Mouse (Mus musculus) cerebellum, adult 2 months (tissue): ENCODE measurements around the gene F5.

Experiments used
- CTCF ChIP-seq: fragments of 200-500 bp; IDR thresholded peaks from 2 replicates; pipeline ENCODE4 v1.5.1; 2011; ENCODE audit warnings: low read depth, mild to moderate bottlenecking, control low read depth, low read length, moderate library complexity, borderline replicate concordance; ENCODE audit not compliant: insufficient read depth
- POLR2A ChIP-seq: fragments of 200-500 bp; IDR thresholded peaks from 2 replicates; pipeline ENCODE4 v1.6.1; 2011; ENCODE audit warnings: low read length, control low read depth, borderline replicate concordance; ENCODE audit not compliant: insufficient read depth

DNA sequence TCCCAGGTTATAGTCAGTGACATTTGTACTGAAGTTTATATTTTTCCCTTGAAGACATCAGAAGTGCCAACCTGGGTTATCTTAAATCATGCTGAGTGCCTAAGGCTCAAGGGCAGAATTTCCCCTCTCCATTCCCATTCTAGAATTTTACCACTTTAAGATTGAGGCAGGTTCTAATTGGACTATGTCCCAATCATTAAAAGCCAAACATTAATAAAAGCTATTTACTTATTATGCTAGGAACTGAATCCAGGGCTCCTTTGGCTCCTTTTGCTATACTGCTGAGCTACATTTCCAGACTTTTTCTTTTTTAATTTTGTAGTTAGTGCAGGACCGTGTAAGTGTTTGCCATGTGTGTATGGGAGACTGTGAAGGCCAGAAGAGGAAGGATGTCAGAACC lies 99.8 kb downstream of the F5 start:
- TF ChIP-seq CTCF (no peak), POLR2A (no peak)
